ENCODE assay signal across 13 mouse cellular contexts in genomic region chr6:116238083-116238482, GRCm38 (mm10).
"Had no signal": no experiment of that assay in that cellular context is flagged by ENCODE, and none has a peak within 500 bp of the region (broad histone marks: within the 10 kb centered on the region; RNA-seq: fewer than 3 reads in every experiment).

No protein-coding gene starts in this region.

- ATAC-seq: midbrain, embryonic 16.5 days had no signal

- DNase-seq: lung, adult 18-20 months; lung, embryonic 14.5 days; lung, postnatal 10 days; lung, postnatal 4 days; midbrain, embryonic 14.5 days; retina, postnatal 1 day; right cerebral cortex, adult 18-20 months; right cerebral cortex, postnatal 14 days; spleen, adult 18-20 months; thymus, adult 18-20 months; thymus, postnatal 14 days; thymus, postnatal 36 days had no signal
